Mouse (Mus musculus): ENCODE data around the gene Olfr453. TPM values are rescaled to one million over a fixed set of nuclear protein-coding genes. Genes with fewer than 3 reads are reported as not detected.

Olfr453 gene
- polyA plus RNA-seq (2016; fragmentation: Nextera tagmentation; extraction: Ambion mirVana) = not detected in 2 replicates

DNA sequence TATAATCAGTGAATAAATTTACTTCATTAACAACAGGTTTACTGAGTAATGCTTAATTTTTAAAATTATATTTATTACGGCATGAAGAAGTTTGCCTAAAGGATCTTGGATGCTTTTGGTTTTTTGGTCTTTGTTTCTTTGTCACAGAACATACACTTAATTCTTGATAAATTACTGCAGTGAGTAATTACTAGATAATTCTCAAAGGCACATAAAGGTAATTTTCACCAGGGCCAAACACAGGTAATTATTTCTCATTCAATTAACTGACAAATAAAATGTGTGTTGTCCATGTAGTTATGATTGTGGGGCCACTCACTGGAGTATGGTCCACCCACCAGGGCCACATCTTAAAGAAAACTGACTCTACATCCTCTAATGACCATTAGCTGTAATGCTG lies at the start of gene Olfr453:
Olfr453 (plus strand) TSS at position 301 of the 400 bp plus-strand sequence.
- no peak within 1 kb of the TSS for H3K27ac ChIP-seq
- no peak within 1 kb of the TSS for H3K4me3 ChIP-seq
- H3K4me2 ChIP-seq (replicated peaks) = no peak within 1 kb of the TSS
- H3K9ac ChIP-seq = no peak within 1 kb of the TSS
- no peaks in the 10 kb centered on the region for H3K27me3 ChIP-seq (replicated peaks)
- ATAC-seq (ENCODE audit: low FRiP score, low read depth) = no peak
- H3K4me1 ChIP-seq = no peaks in the 10 kb centered on the region
- WGBS = 96% methylated on average over 1 of the region's 1 CpGs
- H3K36me3 ChIP-seq = no peaks in the 10 kb centered on the region
- no peaks in the 10 kb centered on the region for H3K9me3 ChIP-seq

DNA sequence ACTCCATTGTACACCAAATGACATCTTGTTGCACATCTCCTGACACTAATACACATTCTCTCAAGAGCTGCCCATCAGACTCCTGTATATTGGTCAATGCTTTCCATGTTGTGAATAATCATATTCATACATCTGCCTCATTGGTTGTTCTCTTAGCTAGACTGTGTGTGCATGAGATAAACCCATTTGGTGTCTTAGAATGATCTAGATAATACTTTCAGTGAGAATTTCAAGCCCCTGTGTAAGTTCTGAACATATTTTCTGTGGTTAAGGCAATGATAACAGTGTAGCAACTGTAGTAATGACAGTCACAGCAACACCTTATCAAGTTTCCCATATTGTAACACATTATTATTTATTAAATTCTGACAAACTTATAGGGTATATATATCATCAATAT lies 49.4 kb upstream of the Olfr453 start:
- Histone ChIP-seq H3K4me3 (no peak overlapping the region), H3K4me2 (replicated peaks) (no peak overlapping the region), H3K27ac (no peak overlapping the region), H3K9ac (no peak overlapping the region), H3K9me3 (no peaks in the 10 kb centered on the region), H3K36me3 (peaks cover 20% of the 10 kb centered on the region), H3K27me3 (replicated peaks) (no peaks in the 10 kb centered on the region), H3K4me1 (peaks cover 9% of the 10 kb centered on the region)
- ATAC-seq (ENCODE audit: low FRiP score, low read depth) = no peak

DNA sequence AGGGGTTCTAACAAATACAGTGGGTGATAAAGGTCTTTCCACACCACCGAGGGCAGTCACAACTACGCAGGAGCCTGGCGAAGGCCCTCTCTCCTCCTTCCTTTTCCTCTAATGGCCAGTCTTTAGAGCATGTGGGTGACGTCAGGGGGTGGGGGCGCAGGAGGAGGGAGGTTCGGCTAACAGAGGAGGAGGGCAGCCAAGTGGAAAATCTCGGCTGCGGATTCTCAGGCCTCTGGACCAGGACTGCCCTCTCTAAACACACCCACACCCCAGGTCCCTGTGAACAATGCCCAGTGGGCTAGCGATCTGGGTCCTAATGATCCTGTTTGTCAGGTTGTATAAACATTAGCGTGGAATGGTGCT lies 47.0 kb upstream of the Olfr453 start:
- Histone ChIP-seq H3K9ac (peak overlapping the region; percentile 77), H3K9me3 (no peaks in the 10 kb centered on the region), H3K4me1 (peaks cover 9% of the 10 kb centered on the region), H3K27ac (peak overlapping the region; percentile 95), H3K4me3 (peak overlapping the region; percentile 57), H3K27me3 (replicated peaks) (no peaks in the 10 kb centered on the region), H3K36me3 (no peaks in the 10 kb centered on the region; the same call in 1 of the 2 replicates), H3K4me2 (replicated peaks) (peak overlapping the region; percentile 77)
- 0% methylated on average over 9 of the region's 10 CpGs for WGBS
- ATAC-seq (ENCODE audit: low FRiP score, low read depth) = peak; percentile 89

DNA sequence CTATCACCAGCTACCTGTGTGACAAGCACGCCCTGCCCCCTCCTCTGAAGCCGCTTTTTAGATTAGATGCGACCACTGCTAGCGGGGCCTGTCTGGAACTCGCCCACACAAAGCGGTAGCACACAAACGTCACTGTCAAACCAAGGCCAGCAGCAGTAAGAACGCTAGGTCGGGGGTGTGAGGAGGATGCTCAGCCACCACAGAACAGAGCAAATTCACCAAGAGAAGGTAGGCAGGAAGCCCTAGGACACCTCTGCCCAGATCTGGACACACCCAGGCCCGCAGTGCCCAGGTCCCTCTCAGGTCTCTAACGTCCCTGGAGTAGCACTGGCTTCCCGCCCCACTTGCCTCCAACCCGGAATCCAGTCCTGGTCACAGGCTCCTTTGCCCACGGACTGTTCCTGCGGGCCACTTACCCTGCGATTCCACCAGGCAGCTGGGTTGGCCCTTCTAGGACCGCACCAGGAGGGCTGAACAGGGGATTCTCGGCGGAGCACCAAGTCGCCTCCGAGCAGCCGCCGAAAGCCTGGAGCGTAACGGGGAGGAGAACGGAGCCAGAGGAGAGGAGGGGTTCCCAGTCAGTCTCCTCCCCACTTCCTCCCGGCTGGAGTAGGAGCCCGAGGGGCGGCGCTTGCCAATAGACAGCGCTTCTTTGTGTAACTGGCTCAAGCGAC lies 46.5 kb upstream of the Olfr453 start:
- Histone ChIP-seq H3K4me2 (replicated peaks) (peak overlapping the region; percentile 77), H3K27me3 (replicated peaks) (no peaks in the 10 kb centered on the region), H3K9ac (peak overlapping the region; percentile 77), H3K27ac (peak overlapping the region; percentile 95), H3K4me3 (peak overlapping the region; percentile 57), H3K9me3 (no peaks in the 10 kb centered on the region), H3K36me3 (peaks cover under 1% of the 10 kb centered on the region; the same call in 1 of the 2 replicates), H3K4me1 (peaks cover 9% of the 10 kb centered on the region)
- WGBS = under 1% methylated on average over 32 of the region's 32 CpGs
- peak; percentile 93 for ATAC-seq (ENCODE audit: low FRiP score, low read depth)

DNA sequence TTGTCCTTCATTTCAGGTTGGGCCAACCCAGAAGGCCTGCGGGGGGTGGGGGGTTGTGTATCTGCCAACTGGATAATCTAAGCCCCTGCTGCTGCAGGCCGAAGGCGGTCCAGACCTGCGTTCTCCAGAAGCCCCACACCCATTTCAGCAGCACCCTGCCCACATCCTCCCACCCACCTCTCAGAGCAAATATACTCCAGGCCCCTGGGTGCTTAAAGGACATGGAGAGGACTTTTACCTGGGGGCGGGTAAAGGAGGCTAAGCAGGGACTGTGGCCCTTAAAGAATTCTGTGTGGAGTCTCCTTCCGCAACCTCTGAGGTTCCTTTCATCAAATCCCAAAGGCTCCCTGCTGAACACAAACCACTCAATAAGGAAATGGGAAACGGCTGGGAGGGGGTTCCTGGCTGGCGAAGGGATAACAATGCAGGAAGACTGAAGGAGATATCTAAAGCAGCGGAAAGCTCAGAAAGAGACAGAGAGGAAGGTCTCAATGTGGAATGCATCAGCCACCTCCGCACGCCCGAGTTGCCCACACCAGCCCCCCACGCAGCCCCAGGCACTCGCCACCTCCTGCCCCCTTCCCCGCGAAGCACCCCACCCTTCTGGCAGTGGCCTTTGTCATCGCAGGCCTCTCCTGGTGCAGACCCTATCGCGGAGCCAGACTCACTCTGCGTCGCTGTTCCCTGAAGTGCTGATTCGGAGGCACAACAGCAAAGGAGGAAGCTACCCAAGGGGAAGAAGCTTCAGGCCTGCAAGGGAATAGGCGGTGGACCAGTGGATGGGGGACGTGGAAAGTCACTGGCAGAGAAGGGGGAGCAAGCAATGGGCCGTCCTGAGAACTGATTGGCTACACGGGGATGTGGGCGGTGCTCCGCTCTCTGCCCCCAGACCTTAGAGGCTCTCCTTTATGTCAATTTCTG lies 29.6 kb upstream of the Olfr453 start, which contains the start of gene Tcaf1:
Tcaf1 (minus strand) TSS at position 798 of the 921 bp plus-strand sequence.
- peak within 1 kb of the TSS; percentile 75 for H3K9ac ChIP-seq
- no peaks in the 10 kb centered on the region for H3K27me3 ChIP-seq (replicated peaks)
- peak within 1 kb of the TSS; percentile 74 for H3K4me2 ChIP-seq (replicated peaks)
- under 1% methylated on average over 28 of the region's 28 CpGs for WGBS
- H3K4me1 ChIP-seq = peaks cover 14% of the 10 kb centered on the region; the same call in 1 of the 2 replicates
- peak within 1 kb of the TSS; percentile 52 for H3K4me3 ChIP-seq
- peak; percentile 99 for ATAC-seq (ENCODE audit: low FRiP score, low read depth)
- H3K9me3 ChIP-seq = no peaks in the 10 kb centered on the region
- H3K27ac ChIP-seq = peak within 1 kb of the TSS; percentile 72
- no peaks in the 10 kb centered on the region for H3K36me3 ChIP-seq

DNA sequence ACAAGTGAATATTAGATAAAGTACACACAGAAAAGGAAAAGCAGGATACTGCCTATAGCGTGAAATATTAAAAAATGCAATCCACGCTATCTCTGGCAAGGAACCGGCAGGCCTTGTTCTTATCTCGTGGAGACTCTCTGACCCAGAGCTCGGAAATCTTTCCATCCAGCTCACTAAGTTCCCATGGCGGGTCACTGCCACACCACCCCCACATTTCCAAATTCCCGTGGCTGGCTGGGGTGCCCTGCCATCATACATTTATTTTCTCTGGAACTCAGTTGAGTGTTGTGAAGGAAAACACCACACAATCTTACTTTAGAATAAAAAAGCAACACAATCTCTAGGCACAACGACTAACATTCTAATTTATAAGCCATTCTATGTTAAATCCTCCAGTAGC lies 24.5 kb upstream of the Olfr453 start:
- Histone ChIP-seq H3K4me2 (replicated peaks) (no peak overlapping the region), H3K27ac (no peak overlapping the region), H3K4me3 (no peak overlapping the region), H3K27me3 (replicated peaks) (no peaks in the 10 kb centered on the region), H3K9ac (no peak overlapping the region), H3K4me1 (no peaks in the 10 kb centered on the region), H3K36me3 (no peaks in the 10 kb centered on the region), H3K9me3 (no peaks in the 10 kb centered on the region)
- 77% methylated on average over 8 of the region's 8 CpGs for WGBS
- no peak for ATAC-seq (ENCODE audit: low FRiP score, low read depth)

DNA sequence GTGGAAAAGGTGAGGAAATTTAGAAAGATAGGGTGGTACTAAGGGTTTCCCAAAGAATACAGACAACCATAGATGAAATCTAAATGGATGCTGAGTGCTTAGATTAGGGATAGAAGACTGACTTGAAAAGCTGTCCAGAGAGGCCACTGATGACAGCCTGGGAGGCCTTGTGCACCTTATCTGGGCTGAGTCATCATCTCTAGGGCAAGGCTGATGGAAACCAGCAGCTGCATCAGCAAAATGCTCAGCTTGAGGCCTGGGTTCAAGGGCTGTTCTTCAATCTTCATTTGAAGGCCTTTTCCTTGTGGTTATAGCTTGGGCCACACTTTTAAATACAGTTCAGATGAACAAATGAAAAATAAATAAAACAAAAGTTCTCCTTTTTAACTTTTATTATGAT lies 21.2 kb upstream of the Olfr453 start:
- no peak overlapping the region for H3K4me2 ChIP-seq (replicated peaks)
- H3K4me3 ChIP-seq = no peak overlapping the region
- H3K9ac ChIP-seq = no peak overlapping the region
- no peaks in the 10 kb centered on the region for H3K36me3 ChIP-seq
- no peak for ATAC-seq (ENCODE audit: low FRiP score, low read depth)
- no peak overlapping the region for H3K27ac ChIP-seq
- H3K27me3 ChIP-seq (replicated peaks) = no peaks in the 10 kb centered on the region
- H3K9me3 ChIP-seq = no peaks in the 10 kb centered on the region
- H3K4me1 ChIP-seq = no peaks in the 10 kb centered on the region

DNA sequence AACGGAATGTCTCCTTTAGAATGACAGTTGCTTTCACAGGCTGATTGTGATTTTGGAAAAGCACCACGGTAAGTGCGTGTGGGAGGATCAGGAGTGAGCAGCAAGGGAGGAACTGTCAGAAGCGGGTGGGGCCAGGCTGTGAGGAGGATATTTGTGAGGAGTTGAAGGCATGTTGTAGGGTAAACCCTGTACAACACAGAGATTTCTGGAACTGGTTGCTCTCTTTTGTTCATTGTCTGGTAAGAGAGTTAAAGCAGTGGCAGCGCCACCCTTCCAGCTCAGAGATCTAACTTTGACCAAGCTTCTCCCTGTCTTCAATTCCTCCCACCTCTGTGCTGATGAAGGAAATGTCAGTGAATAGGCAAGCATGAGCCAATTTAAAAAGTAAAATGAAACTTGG lies 3.1 kb downstream of the Olfr453 start:
- Histone ChIP-seq H3K4me2 (replicated peaks) (no peak overlapping the region), H3K27me3 (replicated peaks) (no peaks in the 10 kb centered on the region), H3K4me1 (no peaks in the 10 kb centered on the region), H3K9ac (no peak overlapping the region), H3K4me3 (no peak overlapping the region), H3K9me3 (no peaks in the 10 kb centered on the region), H3K36me3 (no peaks in the 10 kb centered on the region), H3K27ac (no peak overlapping the region)
- ATAC-seq (ENCODE audit: low FRiP score, low read depth) = no peak
- 82% methylated on average over 5 of the region's 5 CpGs for WGBS

DNA sequence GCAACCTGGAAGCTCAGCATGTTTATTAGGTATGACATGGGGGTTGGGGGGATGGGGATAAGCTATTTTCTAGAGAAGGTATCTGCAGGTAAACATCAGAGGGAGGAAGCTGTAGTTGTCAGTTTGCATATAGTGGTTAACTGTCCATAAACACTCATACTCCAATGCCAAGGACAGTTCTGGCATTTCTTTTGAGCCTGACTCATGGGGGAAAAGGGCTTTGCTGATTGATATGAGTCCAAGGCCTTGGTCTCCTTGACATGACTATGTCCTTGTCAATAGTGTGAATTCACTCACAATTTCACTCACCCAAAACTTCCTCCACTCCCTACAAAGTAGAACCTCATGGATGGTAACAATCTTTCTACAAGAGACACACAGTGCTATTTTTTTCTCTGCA lies 8.7 kb downstream of the Olfr453 start:
- no peak overlapping the region for H3K27ac ChIP-seq
- no peaks in the 10 kb centered on the region for H3K4me1 ChIP-seq
- no peaks in the 10 kb centered on the region for H3K27me3 ChIP-seq (replicated peaks)
- no peaks in the 10 kb centered on the region for H3K9me3 ChIP-seq
- H3K4me2 ChIP-seq (replicated peaks) = no peak overlapping the region
- H3K9ac ChIP-seq = no peak overlapping the region
- ATAC-seq (ENCODE audit: low FRiP score, low read depth) = no peak
- H3K36me3 ChIP-seq = no peaks in the 10 kb centered on the region
- no peak overlapping the region for H3K4me3 ChIP-seq

DNA sequence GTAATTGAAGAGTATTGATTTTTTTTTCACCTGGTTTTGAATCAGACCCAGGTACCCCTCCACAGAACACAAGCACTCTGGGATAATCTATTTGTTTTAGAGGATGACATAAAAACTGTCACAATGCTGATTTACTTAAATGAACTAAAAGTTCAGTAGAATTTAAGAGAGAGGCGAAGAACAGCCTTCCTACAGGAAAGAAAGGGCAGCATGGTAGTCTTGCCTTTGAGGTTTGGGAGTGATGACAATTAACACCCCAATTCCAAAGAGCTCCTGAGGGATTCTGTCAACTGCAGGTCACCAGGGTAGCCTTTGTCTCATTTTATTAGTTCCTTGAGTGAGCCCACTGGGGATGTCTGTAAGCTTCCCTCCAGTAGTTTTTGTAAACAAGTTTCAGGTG lies 16.9 kb downstream of the Olfr453 start, which contains the start of gene Olfr38:
Olfr38 (plus strand) TSS at position 301 of the 400 bp plus-strand sequence.
- Histone ChIP-seq H3K27me3 (replicated peaks) (no peaks in the 10 kb centered on the region), H3K9ac (no peak within 1 kb of the TSS), H3K9me3 (no peaks in the 10 kb centered on the region), H3K36me3 (no peaks in the 10 kb centered on the region), H3K4me1 (no peaks in the 10 kb centered on the region), H3K4me3 (no peak within 1 kb of the TSS), H3K4me2 (replicated peaks) (no peak within 1 kb of the TSS), H3K27ac (no peak within 1 kb of the TSS)
- 48% methylated on average over 1 of the region's 1 CpGs for WGBS
- no peak for ATAC-seq (ENCODE audit: low FRiP score, low read depth)

DNA sequence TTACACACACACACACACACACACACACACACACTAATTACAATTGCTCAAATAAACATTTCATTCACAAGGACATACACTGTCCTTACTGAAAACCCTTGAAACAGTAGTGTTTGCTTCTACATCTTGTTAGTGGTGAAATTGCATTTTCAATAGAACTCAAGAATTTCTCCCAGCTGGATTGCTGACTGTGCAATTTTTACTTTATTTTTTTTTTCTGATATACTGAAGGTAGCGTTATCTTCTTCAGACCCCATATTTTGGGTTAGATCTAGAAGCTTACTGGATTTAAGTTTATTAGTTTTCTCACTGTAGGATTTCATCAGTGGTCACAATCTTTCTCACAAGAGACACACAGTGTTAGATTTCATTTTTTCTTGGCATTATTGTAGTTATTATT lies 37.9 kb downstream of the Olfr453 start:
- no peak for ATAC-seq (ENCODE audit: low FRiP score, low read depth)
- no peaks in the 10 kb centered on the region for H3K36me3 ChIP-seq
- no peak overlapping the region for H3K4me2 ChIP-seq (replicated peaks)
- H3K27me3 ChIP-seq (replicated peaks) = no peaks in the 10 kb centered on the region
- H3K4me1 ChIP-seq = no peaks in the 10 kb centered on the region
- no peak overlapping the region for H3K4me3 ChIP-seq
- H3K9ac ChIP-seq = no peak overlapping the region
- no peak overlapping the region for H3K27ac ChIP-seq
- no peaks in the 10 kb centered on the region for H3K9me3 ChIP-seq
- 92% methylated on average over 1 of the region's 1 CpGs for WGBS

DNA sequence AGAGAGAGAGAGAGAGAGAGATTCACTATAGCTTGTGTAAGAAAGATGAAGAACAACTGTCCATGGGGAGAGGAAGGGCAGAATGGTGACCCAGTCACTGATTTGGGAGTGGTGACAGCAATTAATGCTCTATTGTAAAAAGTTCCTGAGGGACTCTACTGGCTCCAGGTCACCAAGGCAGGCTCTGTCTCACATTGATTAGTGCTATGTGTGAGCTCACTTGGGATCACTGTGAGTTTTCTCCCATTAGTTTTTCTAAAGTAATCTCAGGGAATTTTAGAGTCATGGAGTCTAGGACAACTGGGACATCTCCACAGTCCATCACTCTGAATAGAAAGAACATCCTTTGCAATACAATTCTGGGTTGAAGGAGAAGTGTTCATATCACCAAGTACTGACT lies 45.6 kb downstream of the Olfr453 start, which contains the start of gene Olfr452:
Olfr452 (plus strand) TSS at position 301 of the 400 bp plus-strand sequence.
- H3K4me1 ChIP-seq = no peaks in the 10 kb centered on the region
- ATAC-seq (ENCODE audit: low FRiP score, low read depth) = no peak

More for the DNA sequence above, 45.6 kb downstream of the Olfr453 start, which contains the start of gene Olfr452:
- H3K4me2 ChIP-seq (replicated peaks) = no peak within 1 kb of the TSS
- H3K27me3 ChIP-seq (replicated peaks) = no peaks in the 10 kb centered on the region
- no peaks in the 10 kb centered on the region for H3K36me3 ChIP-seq
- no peaks in the 10 kb centered on the region for H3K9me3 ChIP-seq
- no peak within 1 kb of the TSS for H3K4me3 ChIP-seq
- no peak within 1 kb of the TSS for H3K9ac ChIP-seq
- no peak within 1 kb of the TSS for H3K27ac ChIP-seq
